Mouse (Mus musculus): ENCODE data around the gene Gm49358.

DNA sequence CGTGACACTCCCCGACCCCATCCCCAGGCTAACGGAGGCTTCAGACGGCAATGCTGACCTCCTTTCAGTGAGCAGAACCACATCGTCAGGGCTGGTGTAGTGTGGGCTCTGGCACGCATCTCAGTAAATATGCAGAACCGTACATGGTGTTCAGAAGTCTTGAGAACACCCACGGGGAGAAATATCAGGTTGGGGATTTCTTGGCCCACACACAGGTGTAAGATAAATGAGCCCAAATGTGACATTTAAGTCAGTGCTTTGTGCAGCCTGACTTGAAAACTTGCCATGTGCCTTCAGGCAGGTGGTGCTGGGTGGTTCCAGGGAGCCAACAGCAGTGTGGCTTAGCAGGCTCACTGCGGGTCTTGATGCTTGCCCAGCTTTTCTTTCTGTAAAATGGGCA, 46.2 kb downstream of the Gm49358 start:
- TF ChIP-seq EP300 (IDR thresholded peaks at IDR 0.05; ENCODE audit: insufficient read depth, low read depth, low read length) (no peak), CTCF (IDR thresholded peaks at IDR 0.05; ENCODE audit: low read depth, low read length) (no peak), POLR2A (IDR thresholded peaks at IDR 0.05; ENCODE audit: insufficient read depth, low read length) (no peak)
